ENCODE assay signal across 9 mouse cellular contexts in the genomic region with DNA sequence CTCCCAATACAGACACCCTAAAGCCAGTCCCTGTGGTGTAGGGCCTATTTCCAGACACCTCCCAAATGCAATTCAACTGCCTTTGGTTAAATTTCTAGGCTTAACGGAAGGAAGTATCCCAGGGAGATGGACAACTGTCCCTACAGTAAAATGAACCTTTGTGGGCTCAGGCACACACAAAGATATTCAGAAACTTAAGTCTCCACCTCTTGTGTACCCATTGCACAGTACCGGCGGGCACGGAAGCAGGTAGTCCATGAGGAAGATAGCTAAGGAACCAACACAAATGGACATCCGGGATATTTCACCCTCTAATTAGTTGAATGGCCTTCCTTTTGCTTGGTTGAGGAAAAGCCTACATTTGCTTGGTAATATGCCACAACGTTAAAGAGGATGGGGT. TPM values are rescaled to one million over a fixed set of nuclear protein-coding genes. Genes with fewer than 3 reads are reported as not detected.
A peak's percentile ranks its signal among the peaks of the same experiment; 100 is the strongest.
DNase-seq lines count a peak whose midpoint lies in the region; ATAC-seq lines count a peak whose summit lies in the region.
"Had no signal": no experiment of that assay in that cellular context is flagged by ENCODE, and none has a peak within 500 bp of the region (broad histone marks: within the 10 kb centered on the region; RNA-seq: fewer than 3 reads in every experiment).

No protein-coding gene starts in this region.

- H3K27ac ChIP-seq in lung, embryonic 15.5 days: peak overlapping the region; percentile 98
- H3K27ac ChIP-seq in limb, embryonic 11.5 days (replicated peaks; ENCODE audit: low read depth, low read length): no peak overlapping the region; the same call in 1 of the 2 replicates
- H3K27ac ChIP-seq in stomach, embryonic 15.5 days: peak overlapping the region; percentile 96

- no peak for ATAC-seq in lung, embryonic 15.5 days (ENCODE audit: borderline replicate concordance, extremely low read depth, low FRiP score, low TSS enrichment)
- no peak for ATAC-seq in limb, embryonic 11.5 days (ENCODE audit: insufficient number of reproducible peaks, low FRiP score, low TSS enrichment, low read depth)
- no peak for ATAC-seq in stomach, embryonic 15.5 days (ENCODE audit: insufficient read depth, low FRiP score, low read depth)
- ATAC-seq in CD4-positive, CD25-positive, alpha-beta regulatory T cell, adult 4 months: no peak
- ATAC-seq in erythroblast, adult 5-6 weeks (replicated peaks; ENCODE audit: low FRiP score, poor library complexity, severe bottlenecking): no peak

- DNase-seq in adrenal gland, adult (ENCODE audit: inconsistent age in 2 of 2, low spot score in 1 of 2): peak; percentile 8 to 55
- no peak for DNase-seq in adrenal gland, adult 8-10 months
- DNase-seq in lung, postnatal 36 days: no peak
- peak; percentile 44 for DNase-seq in limb, embryonic 11.5 days (ENCODE audit: low spot score)

- under 1% methylated on average over 6 of the region's 6 CpGs for WGBS in lung, embryonic 15.5 days
- 1% methylated on average over 6 of the region's 6 CpGs for WGBS in limb, embryonic 11.5 days
- WGBS in stomach, embryonic 15.5 days: 1% methylated on average over 6 of the region's 6 CpGs

- peak overlapping the region; percentile 63 for H3K9ac ChIP-seq in lung, embryonic 15.5 days
- H3K9ac ChIP-seq in limb, embryonic 11.5 days (ENCODE audit: low read length): peak overlapping the region; percentile 27; the same call in 1 of the 2 replicates
- H3K9ac ChIP-seq in stomach, embryonic 15.5 days: peak overlapping the region; percentile 71; the same call in 1 of the 2 replicates

- H3K4me3 ChIP-seq in lung, embryonic 15.5 days: peak overlapping the region; percentile 67
- H3K4me3 ChIP-seq in limb, embryonic 11.5 days (ENCODE audit: low read depth, low read length): peak overlapping the region; percentile 42
- H3K4me3 ChIP-seq in stomach, embryonic 15.5 days (replicated peaks): peak overlapping the region; percentile 60

- H3K9me3 ChIP-seq in lung, embryonic 15.5 days: no peaks in the 10 kb centered on the region
- no peaks in the 10 kb centered on the region for H3K9me3 ChIP-seq in limb, embryonic 11.5 days (ENCODE audit: control insufficient read depth, low read length)
- no peaks in the 10 kb centered on the region for H3K9me3 ChIP-seq in stomach, embryonic 15.5 days

- peaks cover 79% of the 10 kb centered on the region for H3K27me3 ChIP-seq in lung, embryonic 15.5 days
- H3K27me3 ChIP-seq in limb, embryonic 11.5 days (ENCODE audit: control insufficient read depth, insufficient read depth, low read length): peaks cover 16% of the 10 kb centered on the region
- H3K27me3 ChIP-seq in stomach, embryonic 15.5 days (replicated peaks): peaks cover 7% of the 10 kb centered on the region; the same call in 1 of the 2 replicates

- peaks cover 30% of the 10 kb centered on the region for H3K4me1 ChIP-seq in lung, embryonic 15.5 days
- peaks cover 70% of the 10 kb centered on the region for H3K4me1 ChIP-seq in limb, embryonic 11.5 days (ENCODE audit: control insufficient read depth, insufficient read depth, low read length)
- H3K4me1 ChIP-seq in stomach, embryonic 15.5 days: peaks cover 21% of the 10 kb centered on the region

- H3K4me2 ChIP-seq in lung, embryonic 15.5 days: peak overlapping the region; percentile 90
- H3K4me2 ChIP-seq in limb, embryonic 11.5 days (ENCODE audit: low read depth, severe bottlenecking): peak overlapping the region; percentile 61
- peak overlapping the region; percentile 59 for H3K4me2 ChIP-seq in stomach, embryonic 15.5 days

- H3K36me3 ChIP-seq in lung, embryonic 15.5 days: no peaks in the 10 kb centered on the region
- no peaks in the 10 kb centered on the region for H3K36me3 ChIP-seq in limb, embryonic 11.5 days (ENCODE audit: control insufficient read depth, insufficient read depth, low read length)
- H3K36me3 ChIP-seq in stomach, embryonic 15.5 days: no peaks in the 10 kb centered on the region

RNA-seq across cellular contexts. Expression of a gene that starts 0.9 kb away (rescaled TPM):
- total RNA-seq in adrenal gland, adult 8-10 months (2022): under 1 TPM; 0.17 to 0.77 (median 0.42) TPM
- polyA plus RNA-seq in lung, embryonic 15.5 days (2015; fragmentation: Nextera tagmentation; extraction: Ambion mirVana): 2.1 and 2.3 TPM in 2 replicates
- polyA plus RNA-seq in limb, embryonic 11.5 days (2014; fragmentation: Nextera tagmentation; extraction: Ambion mirVana): 0.99 and 1.4 TPM in 2 replicates
- polyA plus RNA-seq in stomach, embryonic 15.5 days (2015; fragmentation: Nextera tagmentation; extraction: Ambion mirVana): 2.6 and 3.1 TPM in 2 replicates
- not detected for polyA plus RNA-seq in CD4-positive, CD25-positive, alpha-beta regulatory T cell, adult 4 months (2017; shearing (Covaris generic))
- not detected in 2 replicates for total RNA-seq in erythroblast, adult 5-6 weeks (2015; ENCODE audit: low replicate concordance)
- total RNA-seq in erythroblast, adult 5-6 weeks (2017; ENCODE audit: low replicate concordance): not detected in 2 replicates
- total RNA-seq: left cerebral cortex, postnatal 14 days had no signal

RNA-seq across cellular contexts. Expression of a gene that starts 11.8 kb away (rescaled TPM):
- total RNA-seq in adrenal gland, adult 8-10 months (2022): 1 to 10 TPM in 3 of 4 experiments, under 1 TPM in 1; 0.80 to 3.4 (median 2.6) TPM
- 11.4 and 13.0 TPM in 2 replicates for polyA plus RNA-seq in lung, embryonic 15.5 days (2015; fragmentation: Nextera tagmentation; extraction: Ambion mirVana)
- 2.8 and 3.0 TPM in 2 replicates for polyA plus RNA-seq in limb, embryonic 11.5 days (2014; fragmentation: Nextera tagmentation; extraction: Ambion mirVana)
- 8.8 and 12.2 TPM in 2 replicates for polyA plus RNA-seq in stomach, embryonic 15.5 days (2015; fragmentation: Nextera tagmentation; extraction: Ambion mirVana)
- polyA plus RNA-seq in CD4-positive, CD25-positive, alpha-beta regulatory T cell, adult 4 months (2017; shearing (Covaris generic)): not detected
- not detected in 2 replicates for total RNA-seq in erythroblast, adult 5-6 weeks (2015; ENCODE audit: low replicate concordance)
- total RNA-seq in erythroblast, adult 5-6 weeks (2017; ENCODE audit: low replicate concordance): not detected in 2 replicates
- total RNA-seq: left cerebral cortex, postnatal 14 days had no signal

RNA-seq across cellular contexts. Expression of a gene that starts 15.2 kb away (rescaled TPM):
- 1 to 10 TPM; 1.9 to 3.3 (median 2.7) TPM for total RNA-seq in adrenal gland, adult 8-10 months (2022)
- polyA plus RNA-seq in lung, embryonic 15.5 days (2015; fragmentation: Nextera tagmentation; extraction: Ambion mirVana): 4.1 and 4.2 TPM in 2 replicates
- polyA plus RNA-seq in limb, embryonic 11.5 days (2014; fragmentation: Nextera tagmentation; extraction: Ambion mirVana): 1.0 and 1.3 TPM in 2 replicates
- polyA plus RNA-seq in stomach, embryonic 15.5 days (2015; fragmentation: Nextera tagmentation; extraction: Ambion mirVana): 4.4 and 5.3 TPM in 2 replicates
- not detected for polyA plus RNA-seq in CD4-positive, CD25-positive, alpha-beta regulatory T cell, adult 4 months (2017; shearing (Covaris generic))
- total RNA-seq in erythroblast, adult 5-6 weeks (2015; ENCODE audit: low replicate concordance): not detected in 2 replicates
- total RNA-seq in erythroblast, adult 5-6 weeks (2017; ENCODE audit: low replicate concordance): 0.34 TPM in 1 of 2 replicates, not detected in the other
- total RNA-seq: left cerebral cortex, postnatal 14 days had no signal

RNA-seq across cellular contexts. Expression of a gene that starts 18.3 kb away (rescaled TPM):
- total RNA-seq in adrenal gland, adult 8-10 months (2022): 1 to 10 TPM in 1 of 4 experiments, under 1 TPM in 3; 0.23 to 1.1 (median 0.83) TPM
- polyA plus RNA-seq in lung, embryonic 15.5 days (2015; fragmentation: Nextera tagmentation; extraction: Ambion mirVana): 1.3 and 1.4 TPM in 2 replicates
- polyA plus RNA-seq in limb, embryonic 11.5 days (2014; fragmentation: Nextera tagmentation; extraction: Ambion mirVana): 0.99 and 1.1 TPM in 2 replicates
- polyA plus RNA-seq in stomach, embryonic 15.5 days (2015; fragmentation: Nextera tagmentation; extraction: Ambion mirVana): 1.3 and 2.2 TPM in 2 replicates
- not detected for polyA plus RNA-seq in CD4-positive, CD25-positive, alpha-beta regulatory T cell, adult 4 months (2017; shearing (Covaris generic))
- not detected in 2 replicates for total RNA-seq in erythroblast, adult 5-6 weeks (2015; ENCODE audit: low replicate concordance)
- not detected in 2 replicates for total RNA-seq in erythroblast, adult 5-6 weeks (2017; ENCODE audit: low replicate concordance)
- total RNA-seq: left cerebral cortex, postnatal 14 days had no signal

RNA-seq across cellular contexts. Expression of a gene that starts 28.0 kb away (rescaled TPM):
- 10 to 100 TPM; 10.8 to 15.6 (median 13.3) TPM for total RNA-seq in adrenal gland, adult 8-10 months (2022)
- 48.2 and 48.7 TPM in 2 replicates for polyA plus RNA-seq in lung, embryonic 15.5 days (2015; fragmentation: Nextera tagmentation; extraction: Ambion mirVana)
- polyA plus RNA-seq in limb, embryonic 11.5 days (2014; fragmentation: Nextera tagmentation; extraction: Ambion mirVana): 11.0 and 11.3 TPM in 2 replicates
- 19.8 and 20.2 TPM in 2 replicates for polyA plus RNA-seq in stomach, embryonic 15.5 days (2015; fragmentation: Nextera tagmentation; extraction: Ambion mirVana)
- not detected for polyA plus RNA-seq in CD4-positive, CD25-positive, alpha-beta regulatory T cell, adult 4 months (2017; shearing (Covaris generic))
- total RNA-seq in erythroblast, adult 5-6 weeks (2015; ENCODE audit: low replicate concordance): not detected in 2 replicates
- 0.17 and 0.56 TPM in 2 replicates for total RNA-seq in erythroblast, adult 5-6 weeks (2017; ENCODE audit: low replicate concordance)
- total RNA-seq: left cerebral cortex, postnatal 14 days had no signal

Comparison
In these comparisons a context has a peak if more than half of its experiments do, and no peak if none do; other contexts are left out.
1. DNase-seq: peak in adrenal gland, adult (2 of 2) and limb, embryonic 11.5 days (single experiment); none in adrenal gland, adult 8-10 months (single experiment) and lung, postnatal 36 days (single experiment).
2. Peak in every context shown above with its lines, with median percentiles within 50 percentile points of each other: H3K4me2 ChIP-seq, H3K4me3 ChIP-seq and H3K9ac ChIP-seq.